Comparison of ENCODE assay signal across 20 mouse cellular contexts in genomic region chr5:52774267-52774666, GRCm38 (mm10).
"Had no signal": no experiment of that assay in that cellular context is flagged by ENCODE, and none has a peak within 500 bp of the region (broad histone marks: within the 10 kb centered on the region; RNA-seq: fewer than 3 reads in every experiment).

No protein-coding gene starts in this region.

- H3K27ac ChIP-seq: liver, embryonic 14.5 days; midbrain, embryonic 10.5 days; midbrain, embryonic 12.5 days; neural tube, embryonic 13.5 days; neural tube, embryonic 15.5 days; stomach, embryonic 15.5 days; stomach, postnatal 0 days had no signal

- H3K9ac ChIP-seq: liver, embryonic 14.5 days; lung, embryonic 14.5 days; midbrain, embryonic 12.5 days; neural tube, embryonic 13.5 days; neural tube, embryonic 15.5 days; stomach, embryonic 15.5 days had no signal

- ATAC-seq: midbrain, embryonic 16.5 days had no signal

- H3K4me3 ChIP-seq: midbrain, embryonic 10.5 days; midbrain, embryonic 12.5 days; myocyte; neural tube, embryonic 13.5 days; neural tube, embryonic 15.5 days; stomach, embryonic 15.5 days had no signal

- DNase-seq: lung, embryonic 14.5 days; lung, postnatal 10 days; lung, postnatal 4 days; midbrain, embryonic 14.5 days; retina, postnatal 1 day; right cerebral cortex, adult 18-20 months; right cerebral cortex, postnatal 25 days; right cerebral cortex, postnatal 4 days; spleen, adult 18-20 months; thymus, postnatal 14 days; thymus, postnatal 36 days had no signal

- H3K27me3 ChIP-seq: midbrain, embryonic 12.5 days; neural tube, embryonic 13.5 days; neural tube, embryonic 15.5 days; stomach, embryonic 15.5 days had no signal

- H3K9me3 ChIP-seq: midbrain, embryonic 10.5 days; midbrain, embryonic 12.5 days; neural tube, embryonic 13.5 days; neural tube, embryonic 15.5 days; stomach, embryonic 15.5 days had no signal

- H3K36me3 ChIP-seq: stomach, embryonic 15.5 days had no signal

- H3K4me2 ChIP-seq: lung, embryonic 14.5 days; midbrain, embryonic 12.5 days; neural tube, embryonic 13.5 days; neural tube, embryonic 15.5 days; stomach, embryonic 15.5 days had no signal

- H3K4me1 ChIP-seq: midbrain, embryonic 10.5 days; midbrain, embryonic 12.5 days; neural tube, embryonic 13.5 days; neural tube, embryonic 15.5 days; stomach, embryonic 15.5 days had no signal
